Mouse (Mus musculus) intestine, embryonic 15.5 days (tissue): ENCODE measurements around the gene Six2. TPM values are rescaled to one million over a fixed set of nuclear protein-coding genes. Genes with fewer than 3 reads are reported as not detected.
"Not testable (repeated sequence)": the region's sequence is repeated elsewhere in the genome, so short reads cannot be mapped to it uniquely, and the experiment has no call there.

Experiments
- ATAC-seq: fragments of 200-750 bp; cut with Nextera tagmentation; 2 replicates; pipeline ENCODE4 v1.8.0; 2017; ENCODE audit warnings: moderate TSS enrichment, moderate library complexity
- H3K27ac ChIP-seq: fragments of 300-500 bp; sonication (generic); 2 replicates; pipeline ENCODE4 v1.5.1; 2015; ENCODE audit warnings: mild to moderate bottlenecking, inconsistent platforms
- H3K27me3 ChIP-seq: fragments of 300-500 bp; sonication (generic); replicated peaks from 2 replicates; pipeline ENCODE4 v1.6.1; 2015; ENCODE audit warnings: inconsistent platforms
- H3K36me3 ChIP-seq: fragments of 300-500 bp; sonication (generic); 2 replicates; pipeline ENCODE4 v1.6.1; 2015; ENCODE audit warnings: inconsistent platforms
- H3K4me1 ChIP-seq: fragments of 300-500 bp; sonication (generic); replicated peaks from 2 replicates; pipeline ENCODE4 v1.6.1; 2015; ENCODE audit warnings: inconsistent platforms
- H3K4me2 ChIP-seq: fragments of 300-500 bp; sonication (generic); replicated peaks from 2 replicates; pipeline ENCODE4 v1.6.1; 2015; ENCODE audit warnings: mild to moderate bottlenecking, inconsistent platforms
- H3K4me3 ChIP-seq: fragments of 300-500 bp; sonication (generic); replicated peaks from 2 replicates; pipeline ENCODE4 v1.5.1; 2015; ENCODE audit warnings: inconsistent platforms
- H3K9ac ChIP-seq: fragments of 300-500 bp; sonication (generic); 2 replicates; pipeline ENCODE4 v1.6.1; 2015; ENCODE audit warnings: inconsistent platforms
- H3K9me3 ChIP-seq: fragments of 300-500 bp; sonication (generic); 2 replicates; pipeline ENCODE4 v1.6.1; 2016; ENCODE audit warnings: inconsistent platforms
- WGBS: fragments of 180-500 bp; shearing (Covaris S2); methylation state at CpG from one replicate; pipeline ENCODE4 v1.1.7; 2015; 5-methylcytosine and 5-hydroxymethylcytosine counted together
- polyA plus RNA-seq: library from polyadenylated mRNA; unstranded; fragments of >200 nt; fragmentation: Nextera tagmentation; extraction: Ambion mirVana; gene quantifications from 2 replicates; pipeline ENCODE4 v1.2.1, GENCODE M21; 2015

Gene Six2
- polyA plus RNA-seq, 1 experiment from 2014 or later, result 0.43 TPM

- Histone ChIP-seq H3K9ac (no peak overlapping the region), H3K27ac (no peak overlapping the region), H3K36me3 (no peaks in the 10 kb centered on the region), H3K4me3 (peak overlapping the region; percentile 42), H3K4me1 (peaks cover 23% of the 10 kb centered on the region), H3K9me3 (no peaks in the 10 kb centered on the region), H3K4me2 (peak overlapping the region; percentile 92), H3K27me3 (peaks cover 94% of the 10 kb centered on the region)
- WGBS, result 1% methylated on average over 35 of the region's 35 CpGs
- ATAC-seq, result 0 out of 2 replicates have a peak, but pooled peaks have one; percentile 8
These were observed 1.1 kb upstream of the Six2 start for GRCm38 (mm10) chr17:85688911-85689806.

DNA sequence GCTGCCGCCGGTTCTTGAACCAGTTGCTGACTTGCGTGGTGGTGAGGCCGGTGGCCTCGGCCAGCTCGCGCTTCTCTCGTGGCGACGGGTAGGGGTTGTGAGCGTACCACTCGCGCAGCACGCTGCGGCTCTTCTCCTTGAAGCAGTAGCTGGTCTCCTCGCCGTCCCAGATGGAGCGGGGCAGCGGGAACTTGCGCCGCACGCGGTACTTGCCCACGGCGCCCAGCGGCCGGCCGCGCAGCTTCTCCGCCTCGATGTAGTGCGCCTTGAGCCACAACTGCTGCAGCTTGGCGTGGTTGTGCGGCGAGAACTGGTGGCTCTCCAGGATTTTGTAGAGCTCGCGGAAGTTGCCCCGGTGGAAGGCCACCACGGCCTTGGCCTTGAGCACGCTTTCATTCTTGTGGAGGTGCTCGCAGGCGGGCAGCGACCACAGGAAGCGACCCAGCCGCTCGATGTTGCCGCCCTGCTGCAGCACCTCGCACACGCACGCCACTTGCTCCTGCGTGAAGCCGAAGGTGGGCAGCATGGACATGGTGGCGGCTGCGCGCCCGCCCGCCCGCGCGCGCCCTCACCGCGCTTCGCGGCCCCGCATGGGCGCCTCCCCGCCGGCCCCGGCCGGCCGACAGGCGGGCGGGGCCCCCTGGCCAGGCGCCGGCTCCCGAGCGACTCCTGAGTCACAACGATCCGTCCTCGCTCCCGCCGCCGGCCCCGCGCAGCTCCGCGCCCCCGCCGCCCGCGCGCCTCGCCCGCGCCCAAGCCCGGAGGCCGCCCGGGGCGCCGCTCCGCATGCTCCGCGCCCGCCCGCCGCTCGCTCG, 446 bp downstream of the Six2 start:
- Histone ChIP-seq H3K4me3 (peak overlapping the region; percentile 42), H3K9ac (peak overlapping the region; percentile 9; the same call in 1 of the 2 replicates), H3K27me3 (peaks cover 93% of the 10 kb centered on the region), H3K4me2 (peak overlapping the region; percentile 92), H3K36me3 (no peaks in the 10 kb centered on the region), H3K9me3 (no peaks in the 10 kb centered on the region), H3K27ac (no peak overlapping the region), H3K4me1 (peaks cover 23% of the 10 kb centered on the region)
- ATAC-seq, result no peak; the same call in 1 of the 2 replicates
- under 1% methylated on average over 83 of the region's 109 CpGs for WGBS

GRCm38 (mm10) chr17:85686476-85687420, 1.3 kb downstream of the Six2 start:
- H3K9me3 ChIP-seq, result no peaks in the 10 kb centered on the region
- peaks cover 93% of the 10 kb centered on the region for H3K27me3 ChIP-seq
- no peak overlapping the region for H3K9ac ChIP-seq
- no peak for ATAC-seq
- 4% methylated on average over 42 of the region's 42 CpGs for WGBS
- H3K36me3 ChIP-seq, result no peaks in the 10 kb centered on the region
- no peak overlapping the region for H3K27ac ChIP-seq
- H3K4me1 ChIP-seq, result peaks cover 23% of the 10 kb centered on the region
- peak overlapping the region; percentile 92 for H3K4me2 ChIP-seq
- H3K4me3 ChIP-seq, result peak overlapping the region; percentile 42

- H3K4me1 ChIP-seq, result peaks cover 23% of the 10 kb centered on the region
- 5% methylated on average over 11 of the region's 11 CpGs for WGBS
- H3K4me3 ChIP-seq, result no peak overlapping the region
- no peaks in the 10 kb centered on the region for H3K9me3 ChIP-seq
- ATAC-seq, result no peak
- no peak overlapping the region for H3K4me2 ChIP-seq
- H3K27ac ChIP-seq, result no peak overlapping the region
- no peak overlapping the region for H3K9ac ChIP-seq
- no peaks in the 10 kb centered on the region for H3K36me3 ChIP-seq
- H3K27me3 ChIP-seq, result peaks cover 93% of the 10 kb centered on the region
These were observed 2.3 kb downstream of the Six2 start for GRCm38 (mm10) chr17:85685689-85686281.

DNA sequence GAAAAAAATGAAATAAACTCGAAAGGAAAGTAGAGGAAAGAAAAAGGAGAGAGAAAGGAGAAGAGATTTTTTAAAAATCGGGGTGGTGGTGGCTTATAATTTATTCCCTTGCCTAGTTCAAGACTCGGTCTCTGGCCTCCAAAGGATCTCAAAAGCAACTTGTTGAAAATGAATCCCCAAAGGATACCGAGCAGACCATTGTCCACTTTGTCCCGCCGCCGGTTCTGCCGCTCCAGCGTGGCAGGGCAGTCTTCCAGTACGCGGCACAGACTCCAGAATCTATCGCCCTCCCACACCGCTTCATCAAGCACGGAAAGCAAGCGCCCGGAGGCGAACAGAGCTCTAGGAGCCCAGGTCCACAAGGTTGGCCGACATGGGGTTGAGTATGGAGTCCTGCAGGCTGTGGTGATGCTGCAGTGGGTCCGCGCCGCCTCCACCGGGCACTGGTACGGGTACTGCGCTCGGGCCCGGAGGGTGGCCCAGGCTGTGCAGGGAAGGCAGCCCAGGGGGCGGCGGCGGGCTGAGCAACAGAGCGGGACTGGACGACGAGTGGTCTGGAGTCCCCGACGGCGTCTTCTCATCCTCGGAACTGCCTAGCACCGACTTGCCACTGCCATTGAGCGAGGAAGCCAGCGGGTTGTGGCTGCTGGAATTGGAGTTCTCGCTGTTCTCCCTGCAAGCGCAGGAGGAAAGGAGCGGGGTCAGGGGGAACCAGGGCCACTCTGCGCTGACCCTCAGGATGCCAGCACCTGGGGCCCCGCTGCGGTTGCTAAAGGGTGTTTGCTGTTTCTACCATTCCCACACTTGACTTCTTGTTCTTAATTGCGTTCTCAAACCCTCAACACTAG, 3.0 kb downstream of the Six2 start:
- no peak overlapping the region for H3K27ac ChIP-seq
- H3K36me3 ChIP-seq, result no peaks in the 10 kb centered on the region
- ATAC-seq, result no peak
- peak overlapping the region; percentile 15; the same call in 1 of the 2 replicates for H3K4me2 ChIP-seq
- peaks cover 93% of the 10 kb centered on the region for H3K27me3 ChIP-seq
- no peaks in the 10 kb centered on the region for H3K9me3 ChIP-seq
- H3K4me3 ChIP-seq, result peak overlapping the region; percentile 9; the same call in 1 of the 2 replicates
- peaks cover 24% of the 10 kb centered on the region for H3K4me1 ChIP-seq
- no peak overlapping the region for H3K9ac ChIP-seq
- 2% methylated on average over 46 of the region's 46 CpGs for WGBS

- not testable (repeated sequence) for ATAC-seq, H3K36me3 ChIP-seq, H3K4me2 ChIP-seq, H3K9me3 ChIP-seq, H3K4me3 ChIP-seq, H3K9ac ChIP-seq, H3K27ac ChIP-seq
- Histone ChIP-seq H3K27me3 (peaks cover 93% of the 10 kb centered on the region), H3K4me1 (peaks cover 28% of the 10 kb centered on the region)
- 6% methylated on average over 6 of the region's 6 CpGs for WGBS
These were observed 3.6 kb downstream of the Six2 start for GRCm38 (mm10) chr17:85684436-85684835.

- Histone ChIP-seq H3K4me2 (no peak overlapping the region), H3K36me3 (no peaks in the 10 kb centered on the region), H3K27ac (no peak overlapping the region)
These were observed 4.1 kb downstream of the Six2 start for GRCm38 (mm10) chr17:85683984-85684307.

GRCm38 (mm10) chr17:85683111-85683983, 4.7 kb downstream of the Six2 start:
- Histone ChIP-seq H3K4me1 (peaks cover 18% of the 10 kb centered on the region), H3K4me2 (no peak overlapping the region), H3K36me3 (no peaks in the 10 kb centered on the region), H3K27me3 (peaks cover 93% of the 10 kb centered on the region), H3K9me3 (no peaks in the 10 kb centered on the region), H3K27ac (no peak overlapping the region), H3K4me3 (no peak overlapping the region), H3K9ac (no peak overlapping the region)
- 4% methylated on average over 25 of the region's 25 CpGs for WGBS
- ATAC-seq, result no peak

More at GRCm38 (mm10) chr17:85683984-85684307, 4.1 kb downstream of the Six2 start:
- H3K4me3 ChIP-seq, result no peak overlapping the region
- WGBS, result 2% methylated on average over 17 of the region's 17 CpGs
- H3K27me3 ChIP-seq, result peaks cover 93% of the 10 kb centered on the region
- H3K9me3 ChIP-seq, result no peaks in the 10 kb centered on the region
- no peak overlapping the region for H3K9ac ChIP-seq
- H3K4me1 ChIP-seq, result peaks cover 24% of the 10 kb centered on the region
- no peak for ATAC-seq

GRCm38 (mm10) chr17:85682181-85682710, 5.8 kb downstream of the Six2 start:
- H3K9me3 ChIP-seq, result no peaks in the 10 kb centered on the region
- H3K36me3 ChIP-seq, result no peaks in the 10 kb centered on the region
- no peak overlapping the region for H3K4me3 ChIP-seq
- peaks cover 7% of the 10 kb centered on the region; the same call in 1 of the 2 replicates for H3K4me1 ChIP-seq
- H3K27me3 ChIP-seq, result peaks cover 84% of the 10 kb centered on the region
- no peak overlapping the region for H3K4me2 ChIP-seq
- H3K27ac ChIP-seq, result no peak overlapping the region
- 11% methylated on average over 7 of the region's 7 CpGs for WGBS
- ATAC-seq, result no peak
- H3K9ac ChIP-seq, result no peak overlapping the region

GRCm38 (mm10) chr17:85681741-85682140, 6.3 kb downstream of the Six2 start:
- Histone ChIP-seq H3K27me3 (peaks cover 79% of the 10 kb centered on the region), H3K27ac (no peak overlapping the region), H3K9ac (no peak overlapping the region), H3K4me3 (no peak overlapping the region), H3K36me3 (no peaks in the 10 kb centered on the region), H3K9me3 (no peaks in the 10 kb centered on the region), H3K4me1 (peaks cover 5% of the 10 kb centered on the region; the same call in 1 of the 2 replicates), H3K4me2 (no peak overlapping the region)
- 10% methylated on average over 6 of the region's 6 CpGs for WGBS
- ATAC-seq, result no peak
